Mouse (Mus musculus): ENCODE measurements around the gene Srgap2.

GRCm38 (mm10) chr1:131525586-131526271 is 1.4 kb downstream of the Srgap2 start:
- TF ChIP-seq TAL1 (IDR thresholded peaks at IDR 0.05; ENCODE audit: low read length) (no peak), GATA1 (IDR thresholded peaks at IDR 0.05; ENCODE audit: low read length) (no peak)

Measured in erythroblast, embryonic 14.5 days (primary cell).